Mouse (Mus musculus) fibroblast of lung, adult 2 months (primary cell): ENCODE results near the gene Med19.
"Not testable (repeated sequence)": the region's sequence is repeated elsewhere in the genome, so short reads cannot be mapped to it uniquely, and the experiment has no call there.

Experiments used
- DNase-seq: peaks from one replicate; pipeline ENCODE4 v3.0.0-alpha.2; 2011; ENCODE audit warnings: low read depth

Med19 gene

GRCm38 (mm10) chr2:84669828-84670568 lies 8.2 kb upstream of the Med19 start:
- no peak for DNase-seq

GRCm38 (mm10) chr2:84670569-84670933 lies 7.7 kb upstream of the Med19 start, which contains the start of gene Selenoh:
Gene Selenoh (minus strand): TSS chr2:84670770.
- DNase-seq = peak; percentile 49

GRCm38 (mm10) chr2:84671535-84671934 lies 6.7 kb upstream of the Med19 start:
- not testable (repeated sequence) for DNase-seq

GRCm38 (mm10) chr2:84677270-84677967 lies 783 bp upstream of the Med19 start:
- no peak for DNase-seq

- DNase-seq = no peak
Measured at GRCm38 (mm10) chr2:84679016-84679415, 814 bp downstream of the Med19 start, which contains the start of gene Tmx2. Gene Tmx2 (minus strand): TSS chr2:84679140.

- no peak for DNase-seq
Measured at GRCm38 (mm10) chr2:84682605-84683183, 4.5 kb downstream of the Med19 start.

- DNase-seq = no peak
Measured at GRCm38 (mm10) chr2:84688080-84688844, 10.1 kb downstream of the Med19 start.

- DNase-seq = no peak
Measured at GRCm38 (mm10) chr2:84690050-84690449, 11.8 kb downstream of the Med19 start.

- DNase-seq = no peak
Measured at GRCm38 (mm10) chr2:84695007-84695695, 16.9 kb downstream of the Med19 start.

GRCm38 (mm10) chr2:84703497-84703896 lies 25.3 kb downstream of the Med19 start:
- DNase-seq = no peak

GRCm38 (mm10) chr2:84704329-84704728 lies 26.1 kb downstream of the Med19 start:
- no peak for DNase-seq

- DNase-seq = no peak
Measured at GRCm38 (mm10) chr2:84705295-84705694, 27.1 kb downstream of the Med19 start.

- DNase-seq = no peak
Measured at GRCm38 (mm10) chr2:84707523-84707922, 29.3 kb downstream of the Med19 start.

GRCm38 (mm10) chr2:84711898-84712297 lies 33.7 kb downstream of the Med19 start:
- DNase-seq = no peak

- DNase-seq = no peak
Measured at GRCm38 (mm10) chr2:84714422-84714810, 36.2 kb downstream of the Med19 start.

GRCm38 (mm10) chr2:84714811-84715561 lies 36.8 kb downstream of the Med19 start, which contains the start of gene Zdhhc5:
Gene Zdhhc5 (minus strand): TSS chr2:84715180.
- peak; percentile 91 for DNase-seq

GRCm38 (mm10) chr2:84715562-84716361 lies 37.6 kb downstream of the Med19 start:
- peak; percentile 94 for DNase-seq

- no peak for DNase-seq
Measured at GRCm38 (mm10) chr2:84716423-84717355, 38.5 kb downstream of the Med19 start.

- no peak for DNase-seq
Measured at GRCm38 (mm10) chr2:84717357-84717756, 39.2 kb downstream of the Med19 start.
